Mouse (Mus musculus) T-cell, adult 66 days (primary cell): ENCODE data around the gene Stxbp6. TPM values are rescaled to one million over a fixed set of nuclear protein-coding genes. Genes with fewer than 3 reads are reported as not detected.

Experiments
- total RNA-seq, 2 experiments: library from RNA; stranded (reverse); gene quantifications; 3 replicates in 1 of 2; 4 replicates in 1 of 2; pipeline ENCODE4 v1.2.4; 2023

Gene Stxbp6
- total RNA-seq: not detected

GRCm38 (mm10) chr12:45074611-45075342, at the start of gene Stxbp6:
Gene Stxbp6, minus strand, starts transcription at chr12:45074709.

